Mouse (Mus musculus) neural tube, embryonic 13.5 days (tissue): ENCODE data around the gene Ints13. TPM values are rescaled to one million over a fixed set of nuclear protein-coding genes. Genes with fewer than 3 reads are reported as not detected.
A peak's percentile ranks its signal among the peaks of the same experiment; 100 is the strongest.

Source experiments
- ATAC-seq: fragments of 200-750 bp; cut with Nextera tagmentation; 2 replicates; pipeline ENCODE4 v1.8.0; 2017; ENCODE audit warnings: low read depth, mild to moderate bottlenecking, moderate TSS enrichment, moderate library complexity
- H3K27ac ChIP-seq: fragments of 300-500 bp; sonication (generic); replicated peaks from 2 replicates; pipeline ENCODE4 v1.5.1; 2015; ENCODE audit warnings: moderate library complexity, mild to moderate bottlenecking, inconsistent platforms
- H3K27me3 ChIP-seq: fragments of 300-500 bp; sonication (generic); 2 replicates; pipeline ENCODE4 v1.6.1; 2015; ENCODE audit warnings: mild to moderate bottlenecking, inconsistent platforms
- H3K36me3 ChIP-seq: fragments of 300-500 bp; sonication (generic); 2 replicates; pipeline ENCODE4 v1.6.1; 2015; ENCODE audit warnings: mild to moderate bottlenecking, inconsistent platforms
- H3K4me1 ChIP-seq: fragments of 300-500 bp; sonication (generic); replicated peaks from 2 replicates; pipeline ENCODE4 v1.6.1; 2015; ENCODE audit warnings: inconsistent platforms
- H3K4me2 ChIP-seq: fragments of 300-500 bp; sonication (generic); 2 replicates; pipeline ENCODE4 v1.6.1; 2015; ENCODE audit warnings: inconsistent platforms, mild to moderate bottlenecking, moderate library complexity
- H3K4me3 ChIP-seq: fragments of 300-500 bp; sonication (generic); 2 replicates; pipeline ENCODE4 v1.5.1; 2015; ENCODE audit warnings: mild to moderate bottlenecking, inconsistent platforms
- H3K9ac ChIP-seq: fragments of 300-500 bp; sonication (generic); 2 replicates; pipeline ENCODE4 v1.6.1; 2015; ENCODE audit warnings: moderate library complexity, mild to moderate bottlenecking, inconsistent platforms
- H3K9me3 ChIP-seq: fragments of 300-500 bp; sonication (generic); 2 replicates; pipeline ENCODE4 v1.6.1; 2016; ENCODE audit warnings: inconsistent platforms
- WGBS: fragments of 180-500 bp; shearing (Covaris S2); methylation state at CpG from one replicate; pipeline ENCODE4 v1.1.7; 2015; 5-methylcytosine and 5-hydroxymethylcytosine counted together
- polyA plus RNA-seq: library from polyadenylated mRNA; unstranded; fragments of >200 nt; fragmentation: Nextera tagmentation; extraction: Ambion mirVana; gene quantifications from 2 replicates; pipeline ENCODE4 v1.2.1, GENCODE M21; 2015

Gene Ints13
- polyA plus RNA-seq = 53.1 and 62.2 TPM in 2 replicates

- Histone ChIP-seq H3K27me3 (no peaks in the 10 kb centered on the region), H3K4me1 (peaks cover 46% of the 10 kb centered on the region), H3K9ac (peak within 1 kb of the TSS; percentile 88), H3K36me3 (no peaks in the 10 kb centered on the region), H3K4me2 (peak within 1 kb of the TSS; percentile 83), H3K4me3 (peak within 1 kb of the TSS; percentile 84), H3K9me3 (no peaks in the 10 kb centered on the region), H3K27ac (peak within 1 kb of the TSS; percentile 98)
- WGBS = under 1% methylated on average over 77 of the region's 77 CpGs
- ATAC-seq = peak; percentile 96
Observed at GRCm38 (mm10) chr6:146577310-146578109, at the start of gene Ints13. Gene Ints13, minus strand, starts transcription at chr6:146577835.

- Histone ChIP-seq H3K4me1 (no peaks in the 10 kb centered on the region), H3K4me2 (no peak overlapping the region), H3K4me3 (no peak overlapping the region), H3K27me3 (no peaks in the 10 kb centered on the region), H3K9ac (no peak overlapping the region), H3K36me3 (peaks cover 78% of the 10 kb centered on the region), H3K27ac (no peak overlapping the region), H3K9me3 (no peaks in the 10 kb centered on the region)
- no peak for ATAC-seq
- WGBS = 93% methylated on average over 2 of the region's 2 CpGs
Observed at GRCm38 (mm10) chr6:146616670-146617069, 39.0 kb upstream of the Ints13 start.

GRCm38 (mm10) chr6:146615891-146616290, 38.3 kb upstream of the Ints13 start:
- Histone ChIP-seq H3K36me3 (peaks cover 78% of the 10 kb centered on the region), H3K9ac (no peak overlapping the region), H3K4me1 (no peaks in the 10 kb centered on the region), H3K9me3 (no peaks in the 10 kb centered on the region), H3K4me3 (no peak overlapping the region), H3K27ac (no peak overlapping the region), H3K4me2 (no peak overlapping the region), H3K27me3 (no peaks in the 10 kb centered on the region)
- no peak for ATAC-seq
- WGBS = 94% methylated on average over 8 of the region's 8 CpGs

- no peak for ATAC-seq
- H3K4me3 ChIP-seq = no peak overlapping the region
- no peaks in the 10 kb centered on the region for H3K27me3 ChIP-seq
- no peak overlapping the region for H3K27ac ChIP-seq
- H3K4me2 ChIP-seq = no peak overlapping the region
- 92% methylated on average over 5 of the region's 5 CpGs for WGBS
- H3K9ac ChIP-seq = no peak overlapping the region
- H3K4me1 ChIP-seq = no peaks in the 10 kb centered on the region
- no peaks in the 10 kb centered on the region for H3K9me3 ChIP-seq
- H3K36me3 ChIP-seq = peaks cover 83% of the 10 kb centered on the region
Observed at GRCm38 (mm10) chr6:146614541-146614940, 36.9 kb upstream of the Ints13 start.

- no peak overlapping the region for H3K9ac ChIP-seq
Observed at GRCm38 (mm10) chr6:146613907-146614306, 36.3 kb upstream of the Ints13 start.

GRCm38 (mm10) chr6:146612736-146613135, 35.1 kb upstream of the Ints13 start:
- 89% methylated on average over 5 of the region's 5 CpGs for WGBS
- Histone ChIP-seq H3K27ac (no peak overlapping the region), H3K4me2 (no peak overlapping the region), H3K9me3 (no peaks in the 10 kb centered on the region), H3K27me3 (no peaks in the 10 kb centered on the region), H3K36me3 (peaks cover 84% of the 10 kb centered on the region), H3K9ac (no peak overlapping the region), H3K4me3 (no peak overlapping the region), H3K4me1 (no peaks in the 10 kb centered on the region)
- ATAC-seq = no peak

More at GRCm38 (mm10) chr6:146613907-146614306, 36.3 kb upstream of the Ints13 start:
- H3K36me3 ChIP-seq = peaks cover 85% of the 10 kb centered on the region
- H3K4me3 ChIP-seq = no peak overlapping the region
- H3K9me3 ChIP-seq = no peaks in the 10 kb centered on the region
- ATAC-seq = no peak
- H3K4me2 ChIP-seq = no peak overlapping the region
- H3K4me1 ChIP-seq = no peaks in the 10 kb centered on the region
- no peaks in the 10 kb centered on the region for H3K27me3 ChIP-seq
- WGBS = 91% methylated on average over 5 of the region's 5 CpGs
- no peak overlapping the region for H3K27ac ChIP-seq

- Histone ChIP-seq H3K9me3 (no peaks in the 10 kb centered on the region), H3K4me2 (no peak overlapping the region), H3K36me3 (peaks cover 84% of the 10 kb centered on the region), H3K4me3 (no peak overlapping the region), H3K9ac (no peak overlapping the region), H3K27me3 (no peaks in the 10 kb centered on the region), H3K4me1 (no peaks in the 10 kb centered on the region), H3K27ac (no peak overlapping the region)
- WGBS = 92% methylated on average over 7 of the region's 7 CpGs
- no peak for ATAC-seq
Observed at GRCm38 (mm10) chr6:146611897-146612296, 34.3 kb upstream of the Ints13 start.

GRCm38 (mm10) chr6:146611385-146611784, 33.8 kb upstream of the Ints13 start:
- Histone ChIP-seq H3K27me3 (no peaks in the 10 kb centered on the region), H3K4me2 (no peak overlapping the region), H3K9ac (no peak overlapping the region), H3K4me3 (no peak overlapping the region), H3K36me3 (peaks cover 84% of the 10 kb centered on the region), H3K27ac (no peak overlapping the region), H3K4me1 (no peaks in the 10 kb centered on the region), H3K9me3 (no peaks in the 10 kb centered on the region)
- ATAC-seq = no peak
- WGBS = 86% methylated on average over 6 of the region's 6 CpGs

GRCm38 (mm10) chr6:146603651-146604050, 26.0 kb upstream of the Ints13 start:
- Histone ChIP-seq H3K27ac (no peak overlapping the region), H3K27me3 (no peaks in the 10 kb centered on the region), H3K9ac (no peak overlapping the region), H3K9me3 (no peaks in the 10 kb centered on the region), H3K4me1 (no peaks in the 10 kb centered on the region), H3K4me2 (no peak overlapping the region), H3K36me3 (peaks cover 88% of the 10 kb centered on the region), H3K4me3 (no peak overlapping the region)
- no peak for ATAC-seq
- 82% methylated on average over 10 of the region's 10 CpGs for WGBS

GRCm38 (mm10) chr6:146602601-146603000, 25.0 kb upstream of the Ints13 start:
- H3K4me1 ChIP-seq = no peaks in the 10 kb centered on the region
- H3K4me3 ChIP-seq = no peak overlapping the region
- no peak for ATAC-seq
- no peak overlapping the region for H3K9ac ChIP-seq
- H3K27ac ChIP-seq = no peak overlapping the region
- H3K9me3 ChIP-seq = no peaks in the 10 kb centered on the region
- H3K27me3 ChIP-seq = no peaks in the 10 kb centered on the region
- no peak overlapping the region for H3K4me2 ChIP-seq
- WGBS = 85% methylated on average over 4 of the region's 4 CpGs
- H3K36me3 ChIP-seq = peaks cover 83% of the 10 kb centered on the region

GRCm38 (mm10) chr6:146585134-146585533, 7.5 kb upstream of the Ints13 start:
- Histone ChIP-seq H3K9me3 (no peaks in the 10 kb centered on the region), H3K27ac (no peak overlapping the region), H3K36me3 (peaks cover 43% of the 10 kb centered on the region), H3K4me3 (no peak overlapping the region), H3K4me2 (no peak overlapping the region), H3K27me3 (no peaks in the 10 kb centered on the region), H3K4me1 (peaks cover 3% of the 10 kb centered on the region; the same call in 1 of the 2 replicates), H3K9ac (no peak overlapping the region)
- no peak for ATAC-seq
- WGBS = 85% methylated on average over 5 of the region's 5 CpGs

- H3K9me3 ChIP-seq = no peaks in the 10 kb centered on the region
- ATAC-seq = no peak
- H3K4me1 ChIP-seq = peaks cover 17% of the 10 kb centered on the region
- H3K27ac ChIP-seq = no peak overlapping the region
- H3K27me3 ChIP-seq = no peaks in the 10 kb centered on the region
- no peak overlapping the region for H3K4me3 ChIP-seq
- 86% methylated on average over 2 of the region's 2 CpGs for WGBS
- no peak overlapping the region for H3K4me2 ChIP-seq
- peaks cover 27% of the 10 kb centered on the region for H3K36me3 ChIP-seq
- H3K9ac ChIP-seq = no peak overlapping the region
Observed at GRCm38 (mm10) chr6:146583366-146584046, 5.9 kb upstream of the Ints13 start.
